29 mouse cellular contexts compared by ENCODE assay signal in genomic region chr13:17042332-17042731, GRCm38 (mm10).
"Had no signal": no experiment of that assay in that cellular context is flagged by ENCODE, and none has a peak within 500 bp of the region (broad histone marks: within the 10 kb centered on the region; RNA-seq: fewer than 3 reads in every experiment).

No protein-coding gene starts in this region.

- H3K9me3 ChIP-seq: heart, embryonic 10.5 days; heart, embryonic 12.5 days; heart, embryonic 13.5 days; heart, embryonic 15.5 days; hindbrain, embryonic 10.5 days; hindbrain, embryonic 12.5 days; hindbrain, embryonic 13.5 days; hindbrain, embryonic 15.5 days; kidney, embryonic 15.5 days had no signal

- H3K27ac ChIP-seq: heart, embryonic 10.5 days; heart, embryonic 13.5 days; heart, embryonic 15.5 days; hindbrain, embryonic 10.5 days; hindbrain, embryonic 12.5 days; hindbrain, embryonic 13.5 days; hindbrain, embryonic 14.5 days; hindbrain, embryonic 15.5 days; hindbrain, postnatal 0 days; kidney, embryonic 15.5 days; kidney, postnatal 0 days; layer of hippocampus, adult 2 months; left cerebral cortex, adult 2 months had no signal

- H3K9ac ChIP-seq: heart, embryonic 12.5 days; heart, embryonic 13.5 days; heart, embryonic 15.5 days; hindbrain, embryonic 12.5 days; hindbrain, embryonic 13.5 days; hindbrain, embryonic 14.5 days; hindbrain, embryonic 15.5 days; kidney, embryonic 15.5 days had no signal

- H3K4me3 ChIP-seq: heart, embryonic 10.5 days; heart, embryonic 12.5 days; heart, embryonic 13.5 days; heart, embryonic 15.5 days; hindbrain, embryonic 10.5 days; hindbrain, embryonic 12.5 days; hindbrain, embryonic 13.5 days; hindbrain, embryonic 15.5 days; kidney, embryonic 15.5 days; layer of hippocampus, adult 2 months; left cerebral cortex, adult 2 months had no signal

- H3K36me3 ChIP-seq: heart, embryonic 10.5 days; heart, embryonic 12.5 days; heart, embryonic 13.5 days; heart, embryonic 15.5 days; hindbrain, embryonic 10.5 days; hindbrain, embryonic 12.5 days; hindbrain, embryonic 13.5 days; hindbrain, embryonic 15.5 days; kidney, embryonic 15.5 days had no signal

- ATAC-seq: hindbrain, embryonic 16.5 days; hindbrain, postnatal 0 days; inflammation-experienced regulatory T-cells, adult 6 months had no signal

- H3K4me1 ChIP-seq: heart, embryonic 10.5 days; heart, embryonic 12.5 days; heart, embryonic 13.5 days; heart, embryonic 15.5 days; hindbrain, embryonic 10.5 days; hindbrain, embryonic 12.5 days; hindbrain, embryonic 13.5 days; hindbrain, embryonic 15.5 days had no signal

- H3K4me2 ChIP-seq: heart, embryonic 11.5 days; heart, embryonic 12.5 days; heart, embryonic 13.5 days; heart, embryonic 15.5 days; hindbrain, embryonic 12.5 days; hindbrain, embryonic 13.5 days; hindbrain, embryonic 14.5 days; hindbrain, embryonic 15.5 days; kidney, embryonic 15.5 days had no signal

- H3K27me3 ChIP-seq: heart, embryonic 12.5 days; heart, embryonic 13.5 days; heart, embryonic 15.5 days; hindbrain, embryonic 12.5 days; hindbrain, embryonic 13.5 days; hindbrain, embryonic 15.5 days; kidney, embryonic 15.5 days had no signal

- DNase-seq: heart, postnatal 10 days; heart, postnatal 14 days; heart, postnatal 36 days; heart, postnatal 4 days; kidney, adult 11 months; kidney, postnatal 10 days; kidney, postnatal 14 days; kidney, postnatal 25 days; kidney, postnatal 36 days; kidney, postnatal 4 days; layer of hippocampus, adult 9-11 months; layer of hippocampus, postnatal 36 days had no signal
